Mouse (Mus musculus) cerebellum, adult 9-10 months (tissue): Measurements from ENCODE around the gene Grm4.

Source experiments
- DNase-seq: peaks from one replicate; pipeline ENCODE4 v3.0.0; 2022

Grm4 gene

DNA sequence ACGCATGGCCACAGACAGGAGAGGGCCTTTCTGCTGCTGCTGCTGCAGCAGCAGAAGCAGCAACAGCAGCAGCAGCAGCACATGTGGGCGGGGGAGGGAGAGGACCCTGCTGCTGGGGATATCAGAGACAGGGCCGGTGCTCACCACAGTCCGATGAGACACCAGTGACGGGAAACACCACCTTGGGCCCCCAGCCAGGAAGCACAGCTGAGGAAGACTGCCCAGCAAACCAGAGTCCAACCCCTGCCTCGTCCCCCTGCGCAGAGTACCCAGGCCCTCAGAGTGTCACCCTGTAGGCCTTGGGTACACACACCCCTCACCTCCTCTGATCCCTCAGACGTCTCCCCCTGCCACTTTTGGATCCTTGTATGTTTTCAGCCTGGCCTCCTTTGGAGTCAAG lies 35.3 kb downstream of the Grm4 start:
- no peak for DNase-seq

DNA sequence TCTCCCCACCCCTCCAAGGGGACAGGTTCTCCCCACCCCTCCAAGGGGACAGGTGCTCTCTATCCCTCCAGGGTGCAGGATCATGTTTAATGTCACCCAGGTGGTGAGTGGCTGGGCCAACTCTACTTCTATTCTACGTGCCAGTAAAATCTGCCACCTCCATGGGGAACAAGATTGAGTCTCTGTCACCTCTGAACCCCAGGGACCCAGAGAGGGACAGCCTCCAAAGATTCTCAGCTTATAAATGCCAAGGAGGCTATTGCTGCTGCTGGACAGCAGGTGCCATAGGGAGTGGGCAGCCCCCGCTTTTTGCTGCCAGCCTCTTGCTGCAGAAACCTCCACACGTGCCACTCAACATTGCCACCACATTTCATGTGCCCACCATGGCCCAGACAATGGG lies 37.6 kb downstream of the Grm4 start:
- DNase-seq = peak; percentile 93

DNA sequence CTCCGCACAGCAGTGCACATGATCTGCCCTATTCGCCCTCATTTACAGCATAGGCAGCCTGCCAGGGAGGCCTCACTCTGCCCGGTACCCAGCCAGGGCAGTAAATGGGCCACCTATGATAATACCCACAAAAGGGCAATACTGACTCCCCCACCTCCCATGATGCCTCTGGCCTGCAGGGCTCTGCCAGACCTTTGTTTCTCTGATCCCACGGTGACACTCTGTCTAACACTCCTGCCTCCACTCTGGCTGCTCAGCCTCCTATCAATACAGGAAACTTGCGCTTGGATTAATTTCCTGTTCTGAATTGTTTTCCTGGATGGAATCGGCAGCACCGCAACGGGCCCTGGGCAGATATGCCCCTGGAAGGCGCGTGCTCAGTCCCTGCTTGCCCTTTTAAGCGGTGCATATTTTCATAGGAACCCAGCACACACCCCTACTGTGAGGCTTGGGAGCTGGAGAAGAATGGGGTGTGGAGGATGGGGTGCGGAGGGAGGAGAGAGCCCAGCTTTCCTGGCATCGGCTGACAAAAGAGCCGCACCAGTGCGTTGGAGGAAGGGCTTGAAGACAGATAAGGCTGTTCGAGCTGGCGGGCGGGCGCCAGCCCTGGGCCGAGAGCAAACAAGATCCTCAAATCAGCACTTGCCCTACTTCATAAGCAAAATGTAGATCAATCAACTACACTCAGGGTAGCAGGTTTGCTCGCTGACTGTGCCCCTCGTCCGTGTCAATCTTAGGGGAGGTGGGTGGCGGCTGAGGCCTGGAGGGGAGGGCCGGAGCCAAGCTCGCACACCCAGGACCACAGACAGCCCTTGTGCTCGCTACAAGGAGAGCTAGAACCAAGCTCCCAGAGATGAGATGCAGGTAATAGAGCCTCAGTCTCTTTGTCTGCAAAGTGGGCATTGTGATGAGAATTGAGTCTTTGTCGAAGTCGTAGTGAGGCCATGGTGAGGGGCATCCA lies 40.8 kb downstream of the Grm4 start:
- peak; percentile 77 for DNase-seq

DNA sequence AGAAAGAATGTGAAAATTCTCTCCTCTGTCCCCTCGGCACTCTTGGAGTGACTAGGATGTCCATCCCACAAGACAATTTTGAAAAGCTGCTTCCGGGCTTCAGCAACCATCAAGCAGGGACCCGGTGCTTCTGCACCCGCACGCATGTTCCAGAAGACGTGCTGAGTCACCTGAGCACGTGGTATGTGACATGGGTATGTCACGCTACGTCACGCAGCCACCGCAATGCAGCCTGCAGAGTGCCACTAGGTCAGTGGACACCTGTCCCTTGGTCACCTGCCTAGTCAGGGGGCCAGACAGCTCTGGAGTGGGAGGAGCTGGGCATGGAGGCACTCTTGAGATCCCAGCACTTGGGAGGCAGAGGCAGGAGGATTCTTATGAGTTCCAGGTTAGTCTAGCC lies 45.6 kb downstream of the Grm4 start:
- DNase-seq = no peak

DNA sequence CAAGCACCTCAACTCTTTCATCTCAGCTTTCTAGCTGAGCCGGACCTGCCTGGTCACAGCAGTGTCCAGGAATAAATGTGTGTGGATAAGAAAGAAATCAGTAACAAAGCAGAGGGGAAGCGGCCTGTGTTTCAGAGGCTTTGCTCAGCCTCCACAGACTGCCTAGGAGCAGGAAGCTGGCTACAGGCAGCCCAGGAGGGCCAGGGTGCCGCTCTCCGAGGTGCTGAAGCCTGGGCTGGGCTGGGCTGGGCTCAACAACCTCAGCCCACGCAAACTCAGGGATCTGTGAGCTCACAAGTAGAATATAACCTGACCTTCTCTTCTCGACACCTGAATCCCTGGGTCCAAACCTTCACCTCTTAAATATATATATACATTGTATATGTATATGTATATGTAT lies 54.6 kb downstream of the Grm4 start:
- DNase-seq = no peak

DNA sequence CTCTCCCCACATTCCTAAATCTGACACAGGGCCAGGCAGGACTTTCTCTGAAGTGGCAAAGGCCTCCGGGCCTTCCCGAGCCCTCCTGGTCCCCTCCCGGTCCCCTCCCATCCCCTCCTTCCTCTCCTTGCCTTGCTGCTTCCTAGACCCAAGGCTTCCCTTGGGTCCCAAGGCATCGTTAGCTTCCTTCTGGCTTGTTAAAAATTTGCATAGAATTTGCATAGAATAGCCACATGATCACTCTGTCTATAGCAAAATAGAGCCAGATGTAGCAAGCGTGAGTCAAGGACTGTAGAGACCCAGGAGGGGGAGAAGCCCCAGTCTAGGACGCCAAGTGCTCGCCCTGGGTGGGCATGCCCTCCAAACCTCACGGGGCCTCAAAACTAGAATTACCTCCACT lies 55.3 kb downstream of the Grm4 start:
- DNase-seq = no peak

DNA sequence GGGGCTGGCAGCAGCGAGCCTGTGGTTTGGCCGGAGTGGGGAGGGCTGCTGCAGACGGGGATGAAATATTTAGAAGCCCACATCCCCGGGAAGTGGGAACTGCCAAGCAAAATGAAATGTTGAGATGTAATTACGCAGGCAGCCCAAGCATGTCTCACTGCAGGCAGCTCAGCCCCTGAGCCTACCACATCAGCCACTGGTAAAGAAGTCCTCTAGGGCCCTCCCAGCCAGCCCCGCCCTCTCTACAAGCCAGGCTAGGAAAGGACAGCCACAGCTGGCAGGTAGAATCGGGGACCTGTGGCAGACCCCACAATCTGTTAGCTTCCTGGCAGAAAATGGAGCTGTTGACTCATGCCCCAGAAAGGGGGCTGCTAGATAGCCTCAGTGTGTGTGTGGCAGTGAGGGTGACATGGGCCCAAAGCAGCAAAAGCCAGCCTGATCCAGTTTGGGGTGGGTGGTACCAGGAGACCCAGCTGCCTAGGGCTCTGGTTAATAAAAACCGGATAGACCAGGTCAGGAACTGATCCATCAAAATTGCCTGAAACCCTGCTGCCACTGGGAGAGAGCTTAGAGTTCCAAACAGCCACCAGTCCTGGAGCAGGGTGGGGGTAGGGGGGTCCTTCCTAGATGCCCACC lies 56.8 kb downstream of the Grm4 start:
- DNase-seq = no peak

DNA sequence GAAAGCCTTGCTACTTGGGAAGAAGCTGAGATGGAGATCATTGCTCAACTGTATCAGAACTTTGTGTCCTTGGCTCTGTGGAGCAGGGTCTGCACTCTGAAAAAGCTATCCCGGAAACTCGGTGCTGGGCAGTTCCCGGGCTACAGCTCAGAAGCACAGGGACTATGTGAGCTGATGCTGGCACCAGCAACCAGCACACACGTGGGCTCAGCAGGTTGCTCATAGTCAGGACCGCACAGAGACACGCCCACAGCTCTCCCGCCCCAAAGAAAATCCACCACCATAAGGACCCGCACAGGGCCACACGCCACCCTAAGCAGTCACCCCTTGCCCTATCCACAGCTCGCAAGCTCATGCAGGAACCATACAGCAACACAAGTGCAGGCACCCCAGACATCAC lies 61.2 kb downstream of the Grm4 start:
- DNase-seq = no peak

DNA sequence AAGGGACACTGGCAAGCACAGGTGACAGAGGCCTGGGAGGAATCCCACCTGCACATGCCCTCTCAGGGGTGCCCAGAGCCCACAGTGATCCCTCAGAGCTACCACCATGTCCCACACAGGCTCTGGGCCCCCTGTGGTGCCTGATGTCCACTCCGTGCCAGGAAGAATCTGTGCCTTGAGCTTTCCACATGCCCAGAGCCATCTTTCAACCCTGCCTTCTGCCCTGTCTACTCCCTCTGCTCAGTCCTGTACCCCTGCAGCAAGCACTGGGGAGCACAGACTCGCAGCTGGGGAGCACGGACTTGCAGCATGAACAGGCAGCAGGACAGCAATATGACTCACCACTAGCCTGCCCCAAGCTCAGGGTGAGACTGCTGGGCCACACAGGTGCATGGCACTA lies 62.0 kb downstream of the Grm4 start:
- DNase-seq = peak; percentile 79

DNA sequence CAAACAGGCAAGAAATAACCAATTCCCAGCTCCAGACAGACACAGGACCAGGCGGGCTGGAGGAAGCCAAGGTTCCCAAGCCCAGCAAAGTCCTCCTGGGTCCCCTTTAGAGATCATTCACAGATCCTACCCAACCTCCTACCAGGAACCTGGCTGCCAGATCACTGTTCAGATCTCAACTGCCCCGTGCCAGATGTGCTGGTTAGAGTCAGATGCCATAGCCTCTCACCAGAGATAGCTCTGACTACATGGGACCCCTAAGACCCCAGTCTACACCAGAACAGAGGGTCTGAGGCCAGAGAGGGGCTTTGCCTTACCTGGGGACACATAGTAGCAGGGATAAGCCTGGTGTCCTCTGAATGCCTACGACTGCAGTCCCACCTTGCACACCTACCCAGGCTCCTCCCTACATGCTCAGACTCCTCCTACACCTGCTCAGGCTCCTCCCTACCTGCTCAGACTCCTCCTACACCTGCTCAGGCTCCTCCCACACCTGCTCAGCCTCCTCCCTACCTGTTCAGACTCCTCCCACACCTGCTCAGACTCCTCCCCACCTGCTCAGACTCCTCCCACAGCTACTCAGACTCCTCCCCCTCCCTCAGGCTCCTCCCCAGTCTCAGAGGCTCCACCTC lies 63.2 kb downstream of the Grm4 start:
- DNase-seq = no peak

DNA sequence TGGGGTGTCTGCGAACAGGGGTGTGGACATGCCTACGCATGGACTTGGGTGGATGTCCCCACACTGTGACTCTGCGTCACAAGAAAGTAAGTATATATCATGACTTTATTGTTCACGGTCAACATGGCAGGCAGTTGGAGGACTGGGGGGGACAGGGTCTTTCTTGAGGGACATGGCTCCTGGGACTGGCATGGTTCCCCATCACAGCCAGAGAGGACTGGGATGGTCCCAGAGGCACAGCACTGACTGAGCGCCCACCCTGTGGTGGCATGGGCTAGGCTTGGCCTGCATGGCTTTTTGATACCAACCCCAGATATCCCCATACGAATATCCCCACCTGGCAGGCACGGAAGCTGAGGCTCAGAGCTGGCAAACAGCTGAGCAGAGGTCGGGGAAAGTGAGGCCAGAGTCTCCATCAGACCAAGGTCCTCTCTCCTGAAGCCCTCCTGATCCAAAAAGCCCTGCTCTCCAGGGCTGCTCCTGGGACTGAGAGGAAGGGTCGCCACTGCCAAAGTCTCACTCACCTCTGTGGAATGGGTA lies 64.1 kb downstream of the Grm4 start:
- DNase-seq = no peak

DNA sequence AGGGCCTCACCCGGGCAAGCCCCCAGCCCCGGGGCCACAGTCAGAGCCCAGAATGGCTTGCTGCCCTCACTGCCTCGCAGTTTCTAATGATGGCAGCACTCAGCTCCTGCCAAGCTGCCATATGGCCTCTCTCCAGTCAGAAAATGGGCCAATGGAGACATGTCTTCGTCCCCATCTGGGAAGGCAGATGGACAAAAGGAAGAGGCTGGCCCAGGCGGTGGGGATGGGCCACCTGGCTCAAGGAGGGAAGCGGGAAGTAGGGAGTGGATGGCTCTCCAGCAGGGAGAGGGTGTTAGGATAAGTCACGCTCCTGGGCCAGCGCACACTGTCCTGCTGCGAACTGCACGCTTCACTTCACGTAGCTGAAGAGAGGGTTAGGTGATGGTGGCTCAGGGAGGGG lies 64.8 kb downstream of the Grm4 start:
- peak; percentile 99 for DNase-seq

DNA sequence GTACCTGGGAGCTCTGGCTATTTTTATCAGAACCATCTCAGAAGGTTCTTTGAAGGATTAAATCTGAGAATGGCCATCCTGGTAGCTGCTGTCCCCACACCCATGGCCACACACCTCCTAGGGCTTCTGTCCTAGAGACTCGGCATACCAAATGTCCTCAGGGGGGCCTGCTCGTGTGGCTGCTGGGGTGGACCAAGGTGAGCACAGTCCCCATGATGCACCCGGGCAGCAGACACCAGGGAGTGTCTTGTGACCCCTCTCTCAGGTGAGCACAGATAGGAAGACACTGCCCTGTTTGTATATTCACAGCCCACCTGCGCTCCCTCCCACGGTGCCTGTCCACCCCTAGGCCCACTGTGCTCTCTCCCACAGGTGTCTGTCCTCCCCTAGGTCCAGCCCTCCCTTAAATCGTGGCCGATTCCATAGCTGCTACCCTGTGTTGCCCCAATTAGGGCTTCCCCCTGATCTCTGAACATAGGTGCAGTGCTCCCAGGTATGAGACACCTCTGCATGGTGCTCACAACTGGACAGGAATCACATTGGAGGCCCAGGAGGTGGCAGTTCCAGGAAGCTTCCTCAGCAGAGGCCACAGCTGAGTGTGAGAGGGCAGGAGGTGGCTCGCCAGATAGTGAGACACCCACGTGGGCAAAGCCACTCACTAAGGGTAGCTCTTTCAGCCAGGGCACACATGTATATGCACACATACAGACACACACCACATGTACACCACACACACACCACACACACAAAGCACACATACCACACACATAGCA lies 66.0 kb downstream of the Grm4 start:
- DNase-seq = peak; percentile 69

DNA sequence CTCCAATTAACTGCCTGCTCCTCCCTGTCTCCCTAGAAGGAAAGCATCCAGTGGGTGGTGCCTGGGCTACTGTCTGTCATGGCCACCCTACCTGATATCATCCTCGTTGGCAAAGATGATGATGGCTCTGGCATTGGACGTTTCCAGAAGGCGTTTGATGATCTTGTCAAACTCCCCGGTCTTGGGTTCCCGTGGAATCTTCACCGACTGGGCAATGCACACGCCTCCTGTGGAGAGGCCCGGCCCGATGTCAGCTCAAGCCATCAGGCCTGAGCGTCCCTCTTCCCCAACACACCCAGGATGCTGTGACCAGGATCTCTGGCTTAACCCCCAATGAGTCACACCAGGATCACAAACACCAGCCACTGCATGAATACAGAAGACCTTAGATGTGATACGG lies 66.8 kb downstream of the Grm4 start:
- DNase-seq = peak; percentile 76

DNA sequence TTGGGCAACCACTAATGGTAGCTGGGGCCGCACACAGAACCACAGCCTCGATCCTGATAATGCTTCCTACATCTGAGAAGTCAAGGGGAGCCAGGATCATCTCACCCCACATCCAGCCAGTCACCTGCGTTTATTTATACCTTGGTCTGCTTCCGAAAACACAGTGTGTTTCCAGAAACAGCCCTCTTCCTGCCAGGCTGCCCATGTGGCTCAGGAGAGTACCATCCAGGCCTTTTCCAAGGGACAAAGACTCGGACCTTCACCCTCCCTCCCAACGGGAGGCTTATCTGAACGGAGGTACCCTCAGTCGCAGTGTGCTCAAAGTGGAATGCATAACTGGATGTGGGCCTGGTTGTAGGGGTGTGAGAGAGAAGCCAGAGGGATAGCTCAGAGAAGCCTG lies 68.2 kb downstream of the Grm4 start:
- DNase-seq = peak; percentile 74

DNA sequence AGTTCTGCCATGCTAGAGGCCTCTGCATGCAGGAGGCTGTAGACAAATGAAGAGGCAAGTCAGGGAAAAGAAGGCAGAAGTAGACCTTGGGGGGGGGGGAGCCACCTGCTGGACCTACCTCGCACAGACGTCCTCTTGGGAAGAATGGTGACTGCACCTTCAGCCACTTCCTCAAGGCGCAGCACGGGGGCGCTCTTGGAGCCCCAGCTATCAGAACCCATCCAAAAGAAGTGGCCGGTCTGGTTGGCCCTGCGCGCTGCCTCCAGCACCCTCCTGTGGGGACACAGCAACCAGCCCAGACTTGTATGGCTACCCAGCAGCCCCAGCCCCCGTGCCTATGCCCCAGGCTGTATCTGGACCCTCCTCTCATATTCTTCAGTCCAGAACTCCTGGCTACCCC lies 69.4 kb downstream of the Grm4 start:
- DNase-seq = peak; percentile 78

DNA sequence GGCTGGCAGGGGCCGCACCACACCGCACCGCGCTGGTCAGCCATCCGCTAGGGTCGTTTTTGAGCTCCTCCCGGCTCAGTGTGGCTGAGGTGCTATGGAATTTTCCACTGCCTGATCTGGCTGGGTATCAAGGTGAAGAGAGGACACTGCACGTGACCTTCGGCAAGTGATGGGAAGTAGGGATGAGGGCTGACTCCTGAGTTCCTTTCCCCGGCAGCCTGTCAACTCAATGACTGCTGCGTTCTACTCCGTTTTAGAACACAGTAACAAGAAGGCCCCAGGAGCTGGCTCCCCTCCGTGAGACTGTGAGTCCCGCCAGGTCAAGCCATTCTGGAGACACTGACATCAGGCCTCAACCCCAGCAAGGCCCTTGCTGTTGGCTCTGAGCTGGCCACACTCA lies 70.0 kb downstream of the Grm4 start:
- peak; percentile 79 for DNase-seq

DNA sequence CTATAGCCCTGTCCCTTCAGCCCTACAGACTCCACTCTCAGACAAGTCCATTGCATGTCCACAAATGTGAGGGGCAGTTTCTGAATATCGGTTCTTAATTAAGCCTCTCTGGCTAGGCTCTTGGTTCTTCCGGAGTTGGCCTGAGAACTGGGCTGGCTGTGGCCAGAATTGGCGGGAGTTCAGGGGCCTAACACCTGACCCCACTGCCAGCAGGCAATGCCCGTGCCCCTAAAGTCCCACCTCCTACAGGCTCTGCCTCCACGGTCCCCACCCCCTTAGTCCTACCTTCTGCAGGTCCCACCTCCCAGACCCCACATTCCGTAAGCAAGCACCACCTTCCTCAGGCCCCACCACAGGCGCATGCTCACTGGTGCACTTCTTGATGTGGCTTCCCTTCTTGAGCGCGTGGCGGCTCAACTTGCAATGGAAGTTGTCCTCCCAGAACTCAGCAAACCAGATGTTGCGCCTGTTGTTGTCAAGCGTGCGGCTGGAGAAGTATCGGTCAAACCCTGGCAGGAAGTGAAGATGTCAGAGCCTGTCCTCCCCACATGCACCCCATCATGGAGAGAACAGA lies 71.4 kb downstream of the Grm4 start:
- peak; percentile 79 for DNase-seq

DNA sequence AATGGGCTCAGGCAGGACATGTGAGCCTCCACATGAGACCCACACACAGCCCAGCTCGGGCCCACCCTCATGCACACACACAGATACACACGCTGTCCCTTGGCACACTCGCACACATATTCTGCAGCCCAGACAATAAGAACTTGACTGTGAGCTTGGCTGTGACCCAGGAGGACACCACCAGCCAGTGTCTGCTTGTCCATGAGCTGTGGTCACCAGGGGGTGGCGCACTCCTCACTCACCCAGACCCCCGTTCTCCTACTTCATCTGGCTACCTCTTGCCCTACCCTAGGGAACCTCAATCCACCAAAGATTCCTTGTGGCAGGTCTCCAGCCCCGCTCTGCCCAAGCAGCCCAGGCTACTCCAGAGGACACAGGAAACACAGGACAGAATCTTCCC lies 72.5 kb downstream of the Grm4 start:
- peak; percentile 89 for DNase-seq

DNA sequence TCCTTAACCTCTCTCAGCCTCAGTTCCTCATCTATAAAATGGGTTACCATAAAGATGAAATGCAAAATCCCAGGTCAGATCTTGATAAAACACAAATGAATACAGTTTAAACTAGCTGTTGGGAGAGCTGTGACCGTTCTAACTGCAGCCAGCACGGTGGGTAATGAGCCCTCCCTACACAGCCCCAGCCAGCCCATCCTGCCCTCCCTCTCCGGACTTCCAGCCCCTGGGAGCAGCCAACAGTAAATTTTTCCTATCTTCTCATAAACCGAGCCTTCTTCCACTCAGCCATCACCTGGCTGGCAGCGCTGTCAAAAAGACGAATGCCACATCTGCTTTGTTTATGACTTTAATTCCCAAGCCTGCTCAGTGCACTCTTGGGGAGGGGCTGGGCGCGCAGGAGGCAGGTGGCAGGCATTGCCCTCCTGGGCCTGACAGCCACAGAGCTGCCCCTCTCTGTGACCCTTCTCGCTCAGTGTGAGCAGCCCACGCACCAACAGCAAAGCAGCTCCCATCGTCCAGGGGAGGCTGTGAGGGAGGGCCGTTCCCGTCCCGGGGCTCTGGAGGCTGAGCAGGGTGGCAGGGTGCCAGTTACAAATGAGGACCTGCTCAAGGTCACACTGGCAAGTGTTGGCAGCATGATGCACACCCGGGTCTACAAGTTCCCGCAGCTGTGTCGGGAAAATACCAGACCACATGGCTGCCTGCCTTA lies 75.7 kb downstream of the Grm4 start:
- DNase-seq = no peak

DNA sequence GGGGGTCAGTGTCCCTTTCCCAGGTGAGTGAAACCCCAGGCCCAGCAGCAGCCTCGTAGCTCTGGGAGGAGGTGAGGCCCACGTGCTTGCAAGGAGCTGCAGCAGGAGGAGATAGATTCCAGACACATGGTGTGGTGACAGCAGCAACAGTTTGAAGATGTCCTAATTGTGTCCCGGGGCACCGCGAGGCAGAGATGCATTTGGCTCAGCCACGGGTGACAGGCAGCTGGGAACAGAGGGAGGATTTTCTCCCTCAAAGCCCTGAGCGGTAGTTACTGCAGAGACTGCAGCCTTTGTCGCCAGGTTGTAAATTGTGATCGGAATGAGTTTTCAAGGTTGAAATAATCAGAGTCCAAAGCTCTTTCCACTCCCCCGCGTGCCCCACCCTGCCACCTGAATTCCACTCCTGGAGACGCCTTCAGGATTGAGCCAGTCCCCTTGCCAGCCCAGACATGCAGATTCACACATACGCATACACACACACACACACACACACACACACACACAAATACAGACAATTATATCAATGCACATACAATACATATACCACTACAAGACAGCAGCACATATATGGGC lies 78.6 kb downstream of the Grm4 start:
- no peak for DNase-seq
